Mouse (Mus musculus): ENCODE results near the gene Scfd2.

Scfd2 gene

GRCm38 (mm10) chr5:74279673-74280072 is 251.9 kb downstream of the Scfd2 start:
- no peak for DNase-seq (ENCODE audit: low read depth, low spot score)

- DNase-seq (ENCODE audit: low read depth, low spot score), result no peak
These were observed 253.1 kb downstream of the Scfd2 start for GRCm38 (mm10) chr5:74278428-74278827.

- peak; percentile 88 for DNase-seq (ENCODE audit: low read depth, low spot score)
These were observed 253.8 kb downstream of the Scfd2 start for GRCm38 (mm10) chr5:74277712-74278111.

GRCm38 (mm10) chr5:74277216-74277615 is 254.3 kb downstream of the Scfd2 start:
- no peak for DNase-seq (ENCODE audit: low read depth, low spot score)

GRCm38 (mm10) chr5:74273313-74273712 is 258.2 kb downstream of the Scfd2 start:
- DNase-seq (ENCODE audit: low read depth, low spot score), result no peak

GRCm38 (mm10) chr5:74267736-74268369 is 263.7 kb downstream of the Scfd2 start:
- no peak for DNase-seq (ENCODE audit: low read depth, low spot score)

- DNase-seq (ENCODE audit: low read depth, low spot score), result no peak
These were observed 264.4 kb downstream of the Scfd2 start for GRCm38 (mm10) chr5:74267196-74267595.

- DNase-seq (ENCODE audit: low read depth, low spot score), result no peak
These were observed 265.1 kb downstream of the Scfd2 start for GRCm38 (mm10) chr5:74266476-74266819.

GRCm38 (mm10) chr5:74265601-74266475 is 265.7 kb downstream of the Scfd2 start:
- no peak for DNase-seq (ENCODE audit: low read depth, low spot score)

- no peak for DNase-seq (ENCODE audit: low read depth, low spot score)
These were observed 266.4 kb downstream of the Scfd2 start for GRCm38 (mm10) chr5:74265151-74265550.

- DNase-seq (ENCODE audit: low read depth, low spot score), result no peak
These were observed 267.0 kb downstream of the Scfd2 start for GRCm38 (mm10) chr5:74264541-74264940.

- DNase-seq (ENCODE audit: low read depth, low spot score), result no peak
These were observed 270.5 kb downstream of the Scfd2 start for GRCm38 (mm10) chr5:74261016-74261415.

GRCm38 (mm10) chr5:74260378-74260809 is 271.2 kb downstream of the Scfd2 start:
- DNase-seq (ENCODE audit: low read depth, low spot score), result peak; percentile 29

- peak; percentile 54 for DNase-seq (ENCODE audit: low read depth, low spot score)
These were observed 274.9 kb downstream of the Scfd2 start for GRCm38 (mm10) chr5:74256705-74257104.

GRCm38 (mm10) chr5:74254996-74255395 is 276.6 kb downstream of the Scfd2 start:
- DNase-seq (ENCODE audit: low read depth, low spot score), result no peak

- no peak for DNase-seq (ENCODE audit: low read depth, low spot score)
These were observed 277.7 kb downstream of the Scfd2 start for GRCm38 (mm10) chr5:74253724-74254328.

GRCm38 (mm10) chr5:74252672-74253286 is 278.8 kb downstream of the Scfd2 start:
- DNase-seq (ENCODE audit: low read depth, low spot score), result no peak

GRCm38 (mm10) chr5:74250947-74251346 is 280.6 kb downstream of the Scfd2 start:
- no peak for DNase-seq (ENCODE audit: low read depth, low spot score)

- DNase-seq (ENCODE audit: low read depth, low spot score), result no peak
These were observed 281.3 kb downstream of the Scfd2 start for GRCm38 (mm10) chr5:74250308-74250707.

- DNase-seq (ENCODE audit: low read depth, low spot score), result no peak
These were observed 281.8 kb downstream of the Scfd2 start for GRCm38 (mm10) chr5:74249794-74250193.

- DNase-seq (ENCODE audit: low read depth, low spot score), result no peak
These were observed 284.6 kb downstream of the Scfd2 start for GRCm38 (mm10) chr5:74246971-74247370.

GRCm38 (mm10) chr5:74246453-74246852 is 285.1 kb downstream of the Scfd2 start:
- no peak for DNase-seq (ENCODE audit: low read depth, low spot score)
